Mouse (Mus musculus) embryonic facial prominence, embryonic 14.5 days (tissue): Measurements from ENCODE around the gene Hsd3b7. TPM values are rescaled to one million over a fixed set of nuclear protein-coding genes. Genes with fewer than 3 reads are reported as not detected.
A peak's percentile ranks its signal among the peaks of the same experiment; 100 is the strongest.

Source experiments
- ATAC-seq: fragments of 200-750 bp; cut with Nextera tagmentation; 2 replicates; pipeline ENCODE4 v1.8.0; 2017; ENCODE audit warnings: low read depth, moderate number of reproducible peaks, moderate TSS enrichment
- DNase-seq: peaks from one replicate; pipeline ENCODE4 v3.0.0-alpha.2; 2015; ENCODE audit warnings: low spot score
- H3K27ac ChIP-seq: fragments of 300-500 bp; sonication (generic); replicated peaks from 2 replicates; pipeline ENCODE4 v1.5.1; 2014; ENCODE audit warnings: low read depth, mild to moderate bottlenecking, low read length, moderate library complexity
- H3K27me3 ChIP-seq: fragments of 300-500 bp; sonication (generic); replicated peaks from 2 replicates; pipeline ENCODE4 v1.6.1; 2014; ENCODE audit warnings: low read length; ENCODE audit not compliant: control insufficient read depth, insufficient read depth
- H3K36me3 ChIP-seq: fragments of 300-500 bp; sonication (generic); 2 replicates; pipeline ENCODE4 v1.6.1; 2014; ENCODE audit warnings: low read length, mixed read lengths; ENCODE audit not compliant: control insufficient read depth, insufficient read depth
- H3K4me1 ChIP-seq: fragments of 300-500 bp; sonication (generic); 2 replicates; pipeline ENCODE4 v1.6.1; 2014; ENCODE audit warnings: antibody characterized with exemption, low read length; ENCODE audit not compliant: control insufficient read depth, insufficient read depth
- H3K4me2 ChIP-seq: fragments of 300-500 bp; sonication (generic); 2 replicates; pipeline ENCODE4 v1.6.1; 2014; ENCODE audit warnings: low read depth, mild to moderate bottlenecking, low read length, moderate library complexity, mixed read lengths
- H3K4me3 ChIP-seq: fragments of 300-500 bp; sonication (generic); 2 replicates; pipeline ENCODE4 v1.5.1; 2014; ENCODE audit warnings: low read depth, mild to moderate bottlenecking, low read length
- H3K9ac ChIP-seq: fragments of 300-500 bp; sonication (generic); 2 replicates; pipeline ENCODE4 v1.6.1; 2014; ENCODE audit warnings: low read depth, mild to moderate bottlenecking, low read length, moderate library complexity, mixed read lengths
- H3K9me3 ChIP-seq: fragments of 300-500 bp; sonication (generic); 2 replicates; pipeline ENCODE4 v1.6.1; 2016; ENCODE audit warnings: low read length; ENCODE audit not compliant: control insufficient read depth
- WGBS: fragments of 180-500 bp; shearing (Covaris S2); extraction: QIAGEN DNeasy Blood & Tissue Kit; methylation state at CpG from one replicate; pipeline ENCODE4 v1.1.7; 2014; 5-methylcytosine and 5-hydroxymethylcytosine counted together
- polyA plus RNA-seq: library from polyadenylated mRNA; unstranded; fragments of >200 nt; fragmentation: Nextera tagmentation; extraction: Ambion mirVana; gene quantifications from 2 replicates; pipeline ENCODE4 v1.2.1, GENCODE M21; 2014

The Hsd3b7 gene
- polyA plus RNA-seq, 1 experiment from 2014 or later: 23.5 TPM

GRCm38 (mm10) chr7:127809846-127810245, 9.4 kb downstream of the Hsd3b7 start:
- Histone ChIP-seq H3K27me3 (no peaks in the 10 kb centered on the region), H3K4me3 (no peak overlapping the region), H3K9ac (no peak overlapping the region), H3K4me1 (no peaks in the 10 kb centered on the region), H3K4me2 (no peak overlapping the region), H3K27ac (no peak overlapping the region), H3K9me3 (no peaks in the 10 kb centered on the region), H3K36me3 (peaks cover 34% of the 10 kb centered on the region)
- no peak for DNase-seq
- 94% methylated on average over 1 of the region's 1 CpGs for WGBS
- ATAC-seq: no peak

GRCm38 (mm10) chr7:127810650-127811049, 10.2 kb downstream of the Hsd3b7 start:
- H3K36me3 ChIP-seq: peaks cover 38% of the 10 kb centered on the region

DNA sequence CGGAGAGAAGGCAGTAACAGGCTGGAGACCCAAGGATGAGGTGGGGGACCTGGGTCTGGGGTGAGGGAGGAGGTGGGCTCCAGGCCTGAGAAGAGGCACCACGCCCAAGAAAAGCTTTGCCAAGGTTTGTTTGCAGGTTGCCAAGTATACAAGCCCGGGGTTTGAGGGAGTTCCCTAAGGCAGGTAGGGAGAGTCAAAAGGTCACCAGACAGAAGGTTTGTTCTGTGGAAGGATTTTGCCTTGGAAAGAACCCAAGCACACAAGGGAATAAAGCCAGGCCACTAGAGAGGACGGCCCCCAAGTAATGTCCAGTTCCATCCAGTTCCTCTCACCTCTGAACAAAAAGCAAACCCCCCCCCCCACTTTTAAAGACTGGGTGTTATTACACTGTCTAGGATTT, 10.8 kb downstream of the Hsd3b7 start:
- Histone ChIP-seq H3K9me3 (no peaks in the 10 kb centered on the region), H3K4me2 (no peak overlapping the region), H3K4me3 (no peak overlapping the region), H3K9ac (no peak overlapping the region), H3K36me3 (peaks cover 38% of the 10 kb centered on the region), H3K27ac (no peak overlapping the region), H3K27me3 (no peaks in the 10 kb centered on the region), H3K4me1 (no peaks in the 10 kb centered on the region)
- DNase-seq (no peak), ATAC-seq (no peak)
- WGBS: 83% methylated on average over 4 of the region's 4 CpGs

More at GRCm38 (mm10) chr7:127810650-127811049, 10.2 kb downstream of the Hsd3b7 start:
- H3K4me1 ChIP-seq: no peaks in the 10 kb centered on the region
- no peak overlapping the region for H3K27ac ChIP-seq
- H3K9ac ChIP-seq: no peak overlapping the region
- DNase-seq (no peak), ATAC-seq (no peak)
- H3K9me3 ChIP-seq: no peaks in the 10 kb centered on the region
- WGBS: 77% methylated on average over 10 of the region's 10 CpGs
- H3K4me3 ChIP-seq: no peak overlapping the region
- no peak overlapping the region for H3K4me2 ChIP-seq
- no peaks in the 10 kb centered on the region for H3K27me3 ChIP-seq

GRCm38 (mm10) chr7:127812292-127812691, 11.9 kb downstream of the Hsd3b7 start:
- Histone ChIP-seq H3K27ac (no peak overlapping the region), H3K4me1 (no peaks in the 10 kb centered on the region), H3K9me3 (no peaks in the 10 kb centered on the region), H3K9ac (no peak overlapping the region), H3K36me3 (peaks cover 38% of the 10 kb centered on the region), H3K4me2 (no peak overlapping the region), H3K27me3 (no peaks in the 10 kb centered on the region), H3K4me3 (no peak overlapping the region)
- WGBS: 85% methylated on average over 3 of the region's 3 CpGs
- DNase-seq (no peak), ATAC-seq (no peak)

GRCm38 (mm10) chr7:127813821-127814220, 13.4 kb downstream of the Hsd3b7 start:
- no peak overlapping the region for H3K4me2 ChIP-seq
- WGBS: 78% methylated on average over 4 of the region's 4 CpGs
- no peaks in the 10 kb centered on the region for H3K9me3 ChIP-seq
- no peak overlapping the region for H3K9ac ChIP-seq
- ATAC-seq (no peak), DNase-seq (no peak)
- no peak overlapping the region for H3K4me3 ChIP-seq
- peaks cover 32% of the 10 kb centered on the region for H3K36me3 ChIP-seq
- no peaks in the 10 kb centered on the region for H3K4me1 ChIP-seq
- no peak overlapping the region for H3K27ac ChIP-seq
- H3K27me3 ChIP-seq: no peaks in the 10 kb centered on the region

GRCm38 (mm10) chr7:127814241-127814921, 14.0 kb downstream of the Hsd3b7 start:
- Histone ChIP-seq H3K27ac (0 out of 2 replicates have a peak overlapping the region, but pooled peaks have one; percentile 33), H3K4me1 (no peaks in the 10 kb centered on the region), H3K4me3 (no peak overlapping the region), H3K27me3 (no peaks in the 10 kb centered on the region), H3K36me3 (peaks cover 32% of the 10 kb centered on the region), H3K9me3 (no peaks in the 10 kb centered on the region), H3K4me2 (no peak overlapping the region), H3K9ac (no peak overlapping the region)
- 84% methylated on average over 19 of the region's 19 CpGs for WGBS
- no peak for ATAC-seq
- no peak for DNase-seq

DNA sequence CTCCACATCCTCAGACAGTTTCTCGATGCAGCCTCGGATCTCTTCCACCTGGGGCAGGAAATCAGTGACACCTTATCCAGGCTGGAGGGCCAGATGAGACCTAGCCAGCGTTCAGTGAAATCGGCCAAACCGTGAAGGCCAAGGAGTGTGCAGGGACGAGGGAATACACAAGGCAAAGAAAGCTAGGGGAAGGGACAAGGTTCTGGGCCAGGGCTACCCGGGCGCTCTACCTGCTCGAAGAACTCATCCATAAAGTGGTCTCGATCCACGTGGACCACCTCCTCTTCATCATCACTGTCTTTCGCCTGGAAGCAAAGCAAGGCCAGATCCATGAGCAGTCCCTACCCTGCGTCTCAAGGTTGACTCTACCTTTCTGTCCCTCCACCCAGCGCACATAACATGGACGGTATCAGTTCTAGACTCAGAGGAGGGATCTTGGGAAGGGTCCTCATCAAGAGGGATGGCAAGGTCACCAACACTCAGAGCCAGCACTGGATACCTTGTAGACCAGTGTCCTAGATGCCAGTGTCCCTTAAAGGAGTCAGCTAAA, 14.8 kb downstream of the Hsd3b7 start:
- Histone ChIP-seq H3K27me3 (no peaks in the 10 kb centered on the region), H3K27ac (peak overlapping the region; percentile 33; the same call in 1 of the 2 replicates), H3K36me3 (peaks cover 27% of the 10 kb centered on the region; the same call in 1 of the 2 replicates), H3K4me3 (no peak overlapping the region), H3K4me2 (no peak overlapping the region), H3K4me1 (no peaks in the 10 kb centered on the region), H3K9me3 (no peaks in the 10 kb centered on the region), H3K9ac (no peak overlapping the region)
- no peak for DNase-seq
- 95% methylated on average over 15 of the region's 15 CpGs for WGBS
- ATAC-seq: no peak

GRCm38 (mm10) chr7:127815954-127816821, 15.8 kb downstream of the Hsd3b7 start:
- no peak overlapping the region for H3K4me2 ChIP-seq
- no peaks in the 10 kb centered on the region for H3K9me3 ChIP-seq
- no peak overlapping the region for H3K4me3 ChIP-seq
- ATAC-seq: peak; percentile 56
- H3K36me3 ChIP-seq: 0 out of 2 replicates have a peak, but pooled peaks cover 20% of the 10 kb centered on the region
- H3K27ac ChIP-seq: peak overlapping the region; percentile 28; the same call in 1 of the 2 replicates
- H3K4me1 ChIP-seq: no peaks in the 10 kb centered on the region
- DNase-seq: peak; percentile 56
- no peaks in the 10 kb centered on the region for H3K27me3 ChIP-seq
- 49% methylated on average over 15 of the region's 15 CpGs for WGBS
- H3K9ac ChIP-seq: peak overlapping the region; percentile 41; the same call in 1 of the 2 replicates
